Mouse (Mus musculus) kidney, embryonic 16.5 days (tissue): ENCODE results near the gene Mars. TPM values are rescaled to one million over a fixed set of nuclear protein-coding genes. Genes with fewer than 3 reads are reported as not detected.
A peak's percentile ranks its signal among the peaks of the same experiment; 100 is the strongest.
"Not testable (repeated sequence)": the region's sequence is repeated elsewhere in the genome, so short reads cannot be mapped to it uniquely, and the experiment has no call there.

Experiments used
- ATAC-seq: fragments of 200-750 bp; cut with Nextera tagmentation; 2 replicates; pipeline ENCODE4 v1.8.0; 2017; ENCODE audit warnings: moderate TSS enrichment; ENCODE audit not compliant: low FRiP score, low TSS enrichment
- H3K27ac ChIP-seq: fragments of 300-500 bp; sonication (generic); 2 replicates; pipeline ENCODE4 v1.5.1; 2014; ENCODE audit warnings: low read length
- H3K27me3 ChIP-seq: fragments of 300-500 bp; sonication (generic); 2 replicates; pipeline ENCODE4 v1.6.1; 2014; ENCODE audit warnings: low read length, control low read depth, mixed read lengths; ENCODE audit not compliant: insufficient read depth
- H3K36me3 ChIP-seq: fragments of 300-500 bp; sonication (generic); 2 replicates; pipeline ENCODE4 v1.6.1; 2014; ENCODE audit warnings: low read length, control low read depth, mixed read lengths; ENCODE audit not compliant: insufficient read depth
- H3K4me1 ChIP-seq: fragments of 300-500 bp; sonication (generic); 2 replicates; pipeline ENCODE4 v1.6.1; 2014; ENCODE audit warnings: low read length, control low read depth, mixed read lengths; ENCODE audit not compliant: insufficient read depth
- H3K4me2 ChIP-seq: fragments of 300-500 bp; sonication (generic); replicated peaks from 2 replicates; pipeline ENCODE4 v1.6.1; 2014; ENCODE audit warnings: low read depth, low read length
- H3K4me3 ChIP-seq: fragments of 300-500 bp; sonication (generic); 2 replicates; pipeline ENCODE4 v1.5.1; 2014; ENCODE audit warnings: mild to moderate bottlenecking, low read length
- H3K9ac ChIP-seq: fragments of 300-500 bp; sonication (generic); replicated peaks from 2 replicates; pipeline ENCODE4 v1.6.1; 2014; ENCODE audit warnings: low read length
- H3K9me3 ChIP-seq: fragments of 300-500 bp; sonication (generic); 2 replicates; pipeline ENCODE4 v1.6.1; 2016; ENCODE audit warnings: low read length, control low read depth
- WGBS: fragments of 180-500 bp; shearing (Covaris S2); extraction: QIAGEN DNeasy Blood & Tissue Kit; methylation state at CpG from one replicate; pipeline ENCODE4 v1.1.7; 2014; 5-methylcytosine and 5-hydroxymethylcytosine counted together
- polyA plus RNA-seq: library from polyadenylated mRNA; unstranded; fragments of >200 nt; fragmentation: Nextera tagmentation; extraction: Ambion mirVana; gene quantifications from 2 replicates; pipeline ENCODE4 v1.2.1, GENCODE M21; 2015

The Mars gene
- polyA plus RNA-seq, 1 experiment from 2014 or later, result 115 TPM

DNA sequence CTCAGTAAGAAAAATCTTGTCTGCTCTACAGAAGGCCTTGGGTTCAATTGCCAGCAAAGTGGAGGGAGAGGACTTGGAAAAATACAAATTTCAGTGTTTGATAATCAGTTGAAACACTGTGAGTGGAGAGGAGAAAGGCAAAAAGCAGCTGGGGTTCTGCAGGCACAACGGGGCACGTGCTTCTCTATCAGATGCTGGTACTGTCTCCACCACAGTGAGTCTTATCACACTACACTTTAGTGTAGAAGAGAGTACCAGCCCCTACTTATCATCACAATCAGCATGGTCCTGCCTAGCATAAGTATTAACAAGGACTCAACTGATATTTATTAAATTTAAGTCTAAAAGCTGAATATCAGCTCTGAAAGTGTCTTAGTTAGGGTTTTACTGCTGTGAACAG, 5.7 kb upstream of the Mars start:
- H3K36me3 ChIP-seq, result no peaks in the 10 kb centered on the region
- WGBS, result 88% methylated on average over 2 of the region's 2 CpGs
- no peak overlapping the region for H3K4me2 ChIP-seq
- no peak overlapping the region for H3K9ac ChIP-seq
- no peak overlapping the region for H3K4me3 ChIP-seq
- H3K27me3 ChIP-seq, result no peaks in the 10 kb centered on the region; the same call in 1 of the 2 replicates
- H3K4me1 ChIP-seq, result no peaks in the 10 kb centered on the region
- ATAC-seq, result no peak
- no peaks in the 10 kb centered on the region for H3K9me3 ChIP-seq
- no peak overlapping the region for H3K27ac ChIP-seq

DNA sequence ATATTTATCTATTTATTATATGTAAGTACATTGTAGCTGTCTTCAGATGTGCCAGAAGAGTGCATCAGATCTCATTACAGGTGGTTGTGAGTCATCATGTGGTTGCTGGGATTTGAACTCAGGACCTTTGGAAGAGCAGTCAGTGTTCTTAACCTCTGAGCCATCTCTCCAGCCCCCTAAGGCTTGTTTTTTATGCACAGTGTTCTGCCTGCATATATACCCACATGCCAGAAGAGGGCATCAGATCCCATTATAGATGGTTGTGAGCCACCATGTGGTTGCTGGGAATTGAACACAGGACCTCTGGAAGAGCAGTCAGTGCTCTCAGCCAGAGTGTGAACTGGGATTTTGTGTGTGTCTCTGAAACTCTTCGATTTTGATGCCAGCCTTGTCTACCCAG, 3.4 kb upstream of the Mars start:
- H3K4me2 ChIP-seq, H3K27ac ChIP-seq, H3K36me3 ChIP-seq, H3K9me3 ChIP-seq, ATAC-seq, H3K4me3 ChIP-seq, H3K4me1 ChIP-seq, H3K27me3 ChIP-seq, H3K9ac ChIP-seq: not testable (repeated sequence)
- 79% methylated on average over 1 of the region's 1 CpGs for WGBS

- H3K27ac ChIP-seq, H3K9ac ChIP-seq, ATAC-seq, H3K27me3 ChIP-seq, H3K4me1 ChIP-seq, H3K4me2 ChIP-seq, H3K36me3 ChIP-seq, H3K4me3 ChIP-seq, H3K9me3 ChIP-seq: not testable (repeated sequence)
- WGBS, result 97% methylated on average over 5 of the region's 5 CpGs
Measured at GRCm38 (mm10) chr10:127313516-127313915, 1.9 kb upstream of the Mars start.

DNA sequence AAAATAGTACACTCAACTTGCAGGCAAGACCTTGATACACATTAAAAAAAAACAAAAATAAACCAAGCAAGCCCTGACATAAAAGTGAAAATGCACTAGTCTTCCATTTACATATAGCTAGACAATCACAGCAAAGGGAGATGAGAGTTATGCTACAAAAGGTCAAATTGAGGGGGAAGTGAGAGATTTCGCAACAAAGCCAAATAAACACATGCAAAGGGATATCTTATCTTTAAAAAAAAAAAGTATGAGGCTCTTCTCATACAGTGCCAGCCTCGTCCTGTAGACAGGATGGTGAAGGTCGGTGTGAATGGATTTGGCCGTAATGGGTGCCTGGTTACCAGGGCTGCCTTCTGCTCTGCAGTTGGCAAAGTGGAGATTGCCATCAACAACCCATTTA, 1.3 kb upstream of the Mars start:
- H3K9ac ChIP-seq, result no peak overlapping the region
- no peak overlapping the region for H3K4me2 ChIP-seq
- ATAC-seq, result no peak
- H3K27ac ChIP-seq, result no peak overlapping the region
- peaks cover 15% of the 10 kb centered on the region for H3K36me3 ChIP-seq
- H3K4me3 ChIP-seq, result no peak overlapping the region
- peaks cover 10% of the 10 kb centered on the region for H3K4me1 ChIP-seq
- no peaks in the 10 kb centered on the region for H3K27me3 ChIP-seq
- no peaks in the 10 kb centered on the region for H3K9me3 ChIP-seq
- WGBS, result 75% methylated on average over 4 of the region's 4 CpGs

- Histone ChIP-seq H3K27me3 (no peaks in the 10 kb centered on the region), H3K27ac (peak overlapping the region; percentile 70), H3K4me1 (peaks cover 10% of the 10 kb centered on the region), H3K36me3 (peaks cover 21% of the 10 kb centered on the region), H3K9ac (peak overlapping the region; percentile 87), H3K9me3 (no peaks in the 10 kb centered on the region), H3K4me2 (peak overlapping the region; percentile 63), H3K4me3 (peak overlapping the region; percentile 75)
- WGBS, result 2% methylated on average over 4 of the region's 4 CpGs
- ATAC-seq, result peak; percentile 57
Measured at GRCm38 (mm10) chr10:127312356-127312676, 730 bp upstream of the Mars start.

DNA sequence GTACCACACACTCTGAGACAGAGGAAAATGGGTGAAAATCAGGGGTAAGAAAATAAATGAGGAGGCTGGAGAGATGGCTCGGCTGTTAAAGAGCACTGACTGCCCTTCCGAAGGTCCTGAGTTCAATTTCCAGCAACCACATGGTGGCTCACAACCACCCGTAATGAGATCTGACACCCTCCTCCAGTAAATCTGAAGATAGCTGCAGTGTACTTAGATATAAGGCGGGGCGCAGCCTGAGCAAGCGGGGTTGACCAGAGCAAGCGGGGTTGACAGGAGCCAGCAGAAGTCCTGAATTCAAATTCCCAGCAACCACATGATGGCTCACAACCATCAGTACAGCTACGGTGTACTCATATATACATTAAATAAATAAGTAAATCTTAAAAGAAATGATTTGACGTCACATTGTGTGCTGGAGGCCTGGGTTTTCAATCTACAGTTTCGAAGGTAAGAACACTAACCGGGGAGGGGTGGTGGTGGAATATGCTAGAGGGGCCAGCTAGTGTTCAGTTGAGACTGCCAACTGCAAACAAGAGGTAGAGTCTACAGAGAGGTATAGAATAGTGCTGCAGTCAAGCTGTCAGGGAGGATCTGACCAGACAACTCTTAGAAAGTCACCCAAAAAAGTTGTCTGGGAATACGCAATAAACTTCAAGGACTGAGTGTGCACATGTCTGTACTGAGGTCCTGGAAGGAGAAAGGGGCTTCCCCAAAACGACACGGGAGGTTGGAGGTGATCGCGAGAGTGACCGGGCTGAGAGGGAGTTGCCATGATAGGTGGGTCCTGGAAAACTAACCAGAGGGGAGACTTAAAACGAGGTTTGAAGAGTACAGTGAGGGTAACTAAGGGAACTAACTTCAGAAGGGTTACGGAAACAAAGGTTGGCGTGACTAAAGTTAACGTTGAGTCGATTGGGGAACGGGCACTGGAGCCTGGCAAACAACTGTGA, 787 bp downstream of the Mars start:
- Histone ChIP-seq H3K4me2 (peak overlapping the region; percentile 70), H3K4me1 (peaks cover 10% of the 10 kb centered on the region), H3K27me3 (no peaks in the 10 kb centered on the region), H3K27ac (peak overlapping the region; percentile 52; the same call in 1 of the 2 replicates), H3K9me3 (no peaks in the 10 kb centered on the region), H3K4me3 (peak overlapping the region; percentile 75), H3K36me3 (peaks cover 35% of the 10 kb centered on the region), H3K9ac (peak overlapping the region; percentile 87)
- WGBS, result 32% methylated on average over 23 of the region's 23 CpGs
- ATAC-seq, result peak; percentile 37

DNA sequence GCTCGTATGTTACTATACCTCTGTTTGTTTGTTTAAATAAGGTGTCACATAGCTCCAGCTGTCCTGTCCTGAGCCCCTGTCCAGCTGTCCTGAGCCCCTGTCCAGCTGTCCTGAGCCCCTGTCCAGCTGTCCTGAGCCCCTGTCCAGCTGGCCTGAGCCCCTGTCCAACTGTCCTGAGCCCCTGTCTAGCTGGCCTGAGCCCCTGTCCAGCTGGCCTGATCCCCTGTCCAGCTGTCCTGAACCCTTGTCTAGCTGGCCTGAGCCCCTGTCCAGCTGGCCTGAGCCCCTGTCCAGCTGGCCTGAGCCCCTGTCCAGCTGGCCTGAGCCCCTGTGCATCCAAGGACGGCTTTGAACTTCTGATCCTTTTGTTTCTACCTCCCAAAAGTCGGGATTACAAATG, 2.4 kb downstream of the Mars start:
- ATAC-seq, H3K27ac ChIP-seq, H3K4me2 ChIP-seq, H3K4me3 ChIP-seq, H3K9ac ChIP-seq, H3K9me3 ChIP-seq, H3K27me3 ChIP-seq, H3K4me1 ChIP-seq: not testable (repeated sequence)
- WGBS, result 91% methylated on average over 3 of the region's 3 CpGs
- H3K36me3 ChIP-seq, result peaks cover 51% of the 10 kb centered on the region

DNA sequence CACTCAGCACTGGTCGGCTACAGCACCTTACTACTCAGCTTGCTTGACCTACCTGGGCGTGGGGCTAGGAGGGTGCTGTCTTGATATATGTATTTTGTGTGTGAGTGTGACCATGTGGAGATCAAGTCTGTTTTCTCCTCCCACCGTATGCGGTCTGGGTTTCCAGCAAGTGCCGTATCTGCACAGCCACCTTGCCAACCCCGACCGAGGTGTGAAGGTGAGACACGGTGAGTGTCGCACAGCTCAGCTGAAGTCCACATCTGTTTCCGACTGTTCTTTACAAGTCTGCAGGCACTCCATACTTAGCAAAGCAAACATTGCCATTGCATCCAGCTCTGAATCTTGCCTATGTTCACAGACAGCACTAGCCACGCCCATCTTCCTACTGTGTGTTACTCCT, 8.4 kb downstream of the Mars start:
- Histone ChIP-seq H3K9me3 (no peaks in the 10 kb centered on the region), H3K4me3 (no peak overlapping the region), H3K27ac (no peak overlapping the region), H3K4me1 (no peaks in the 10 kb centered on the region), H3K27me3 (no peaks in the 10 kb centered on the region), H3K4me2 (no peak overlapping the region), H3K36me3 (peaks cover 88% of the 10 kb centered on the region), H3K9ac (no peak overlapping the region)
- ATAC-seq, result no peak
- 93% methylated on average over 11 of the region's 11 CpGs for WGBS

DNA sequence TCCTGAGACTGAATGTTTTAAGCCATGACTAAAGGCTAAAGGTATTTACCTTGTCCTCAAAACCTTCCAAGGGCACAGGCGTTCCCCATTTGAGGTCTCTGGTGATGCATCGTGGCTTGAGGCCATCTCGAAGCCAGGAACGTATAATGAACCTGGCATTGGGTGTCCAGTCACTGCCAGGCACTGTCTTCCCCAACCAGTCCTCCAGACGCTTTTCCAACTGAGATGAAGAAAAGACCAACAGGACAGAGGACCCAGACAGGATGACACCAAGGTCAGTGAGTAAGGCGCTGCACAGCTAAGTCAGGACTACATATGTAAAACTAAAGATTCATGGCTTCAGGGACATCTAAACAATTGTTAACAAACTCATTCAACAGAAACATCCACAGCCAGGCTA, 11.2 kb downstream of the Mars start:
- Histone ChIP-seq H3K9ac (no peak overlapping the region), H3K4me2 (no peak overlapping the region), H3K27me3 (no peaks in the 10 kb centered on the region), H3K27ac (no peak overlapping the region), H3K36me3 (peaks cover 83% of the 10 kb centered on the region), H3K4me3 (no peak overlapping the region), H3K9me3 (no peaks in the 10 kb centered on the region), H3K4me1 (no peaks in the 10 kb centered on the region)
- WGBS, result 95% methylated on average over 6 of the region's 6 CpGs
- ATAC-seq, result no peak

- Histone ChIP-seq H3K4me1 (peaks cover 6% of the 10 kb centered on the region), H3K4me2 (no peak overlapping the region), H3K9ac (no peak overlapping the region), H3K27me3 (no peaks in the 10 kb centered on the region), H3K27ac (no peak overlapping the region), H3K9me3 (no peaks in the 10 kb centered on the region), H3K36me3 (peaks cover 71% of the 10 kb centered on the region), H3K4me3 (no peak overlapping the region)
- 88% methylated on average over 16 of the region's 16 CpGs for WGBS
- no peak for ATAC-seq
Measured at GRCm38 (mm10) chr10:127297015-127297871, 14.3 kb downstream of the Mars start.
